Mouse (Mus musculus) lung, postnatal 0 days (tissue): ENCODE data around the gene 4833439L19Rik.

Experiments used
- CTCF ChIP-seq: IDR thresholded peaks from 2 replicates; pipeline ENCODE4 v1.5.1; 2016; ENCODE audit warnings: antibody characterized with exemption, mild to moderate bottlenecking
- EP300 ChIP-seq: IDR thresholded peaks from 2 replicates; pipeline ENCODE4 v1.6.1; 2016; ENCODE audit warnings: antibody characterized with exemption, mild to moderate bottlenecking, control low read depth

DNA sequence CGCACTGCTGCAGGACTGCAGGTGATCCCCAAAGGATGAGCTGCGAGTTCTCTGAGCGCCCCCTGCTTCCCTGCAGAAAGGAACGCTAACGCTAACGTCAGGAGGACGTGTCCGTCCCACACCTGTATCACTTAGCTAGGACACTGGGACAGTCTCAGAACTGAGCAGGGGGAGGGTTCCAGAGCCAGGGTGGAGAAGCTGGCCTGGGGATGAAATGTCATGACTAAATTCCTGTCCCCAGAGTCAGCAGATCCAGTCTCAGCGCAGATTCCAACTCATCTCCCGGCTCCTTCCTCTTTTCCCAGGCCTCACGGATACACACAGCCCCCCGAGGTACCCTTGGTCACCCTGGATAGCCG is 45.4 kb upstream of the 4833439L19Rik start:
- peak; percentile 16; the same call in 1 of the 2 replicates for TF ChIP-seq CTCF
- TF ChIP-seq EP300, result no peak
